Mouse (Mus musculus): Measurements from ENCODE around the gene Rab11fip4. TPM values are rescaled to one million over a fixed set of nuclear protein-coding genes. Genes with fewer than 3 reads are reported as not detected.

The Rab11fip4 gene
- polyA plus RNA-seq, 1 experiment: 4.7 TPM

DNA sequence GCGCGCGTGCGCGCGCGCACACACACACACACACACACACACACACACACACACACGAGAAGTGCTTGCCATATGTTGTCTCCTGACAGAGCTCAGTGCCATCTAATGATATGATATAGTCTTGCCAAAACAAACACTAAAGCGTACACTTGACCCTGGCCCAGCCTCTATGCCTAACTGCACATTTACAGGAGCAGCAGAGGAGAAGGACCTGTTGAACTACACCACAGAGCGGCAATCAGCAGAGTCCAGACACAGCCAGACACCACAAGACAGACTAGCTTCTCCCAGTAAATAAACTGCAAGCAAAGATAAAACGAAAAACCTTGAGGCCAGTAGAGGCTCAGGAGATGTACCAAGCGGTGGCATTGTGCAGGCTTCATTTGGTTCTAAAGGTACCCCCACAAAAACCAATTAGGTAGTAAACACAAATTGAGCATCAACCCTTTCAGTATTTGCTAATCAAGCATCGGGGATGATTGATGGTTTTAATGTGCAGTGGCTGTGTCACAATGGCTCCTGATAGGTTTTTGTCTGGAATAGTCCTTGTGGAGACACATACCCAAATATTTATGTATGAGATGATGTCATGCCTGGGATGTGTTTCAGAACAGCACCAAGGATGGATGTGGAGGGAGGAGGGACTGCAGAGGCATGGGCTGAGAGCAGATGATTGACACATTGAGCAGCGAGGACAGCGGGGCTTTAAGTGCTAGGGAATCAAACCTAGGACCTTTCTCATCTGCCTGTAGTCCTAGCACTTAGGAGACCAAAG, 145.4 kb downstream of the Rab11fip4 start:
- TF ChIP-seq POLR2A (IDR thresholded peaks at IDR 0.05; ENCODE audit: borderline replicate concordance, control insufficient read depth, low read depth, low read length) (no peak), CTCF (IDR thresholded peaks at IDR 0.05; ENCODE audit: control insufficient read depth, insufficient read depth, low read length) (no peak)
- WGBS: 64% methylated on average over 15 of the region's 15 CpGs
- Histone ChIP-seq H3K4me1 (ENCODE audit: control insufficient read depth, insufficient read depth, low read length) (no peaks in the 10 kb centered on the region), H3K27ac (ENCODE audit: control insufficient read depth, insufficient read depth, low read depth, low read length, poor library complexity) (no peak overlapping the region), H3K4me3 (replicated peaks; ENCODE audit: control insufficient read depth, low read depth, low read length) (no peak overlapping the region)

DNA sequence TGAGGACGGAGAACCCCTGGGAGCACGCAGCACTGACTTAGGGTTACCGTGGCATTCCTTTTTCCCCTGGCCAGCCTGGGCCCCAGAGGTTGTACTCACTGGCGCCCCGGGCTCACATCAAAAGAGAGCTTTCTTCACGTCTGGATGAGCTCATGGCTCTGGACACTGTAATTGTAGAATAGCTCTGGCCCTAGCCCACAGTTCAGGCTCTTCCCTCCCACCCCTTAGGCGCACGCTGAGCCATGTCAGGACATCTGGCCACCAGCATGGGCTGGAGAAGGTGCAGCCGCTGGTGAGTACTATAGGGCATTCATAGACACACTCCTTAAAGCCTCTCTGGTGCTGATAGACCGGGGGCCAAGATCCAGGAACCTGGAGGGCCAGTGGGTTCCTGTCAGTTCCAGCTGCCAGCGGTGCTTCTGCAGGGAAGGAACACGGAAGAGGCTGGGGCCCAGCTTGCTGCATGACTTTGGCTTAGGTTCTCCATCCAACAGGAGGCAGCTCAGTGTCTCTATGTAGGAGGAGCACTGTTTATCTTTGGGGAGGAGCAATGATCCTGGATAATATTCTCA, 146.2 kb downstream of the Rab11fip4 start:
- Histone ChIP-seq H3K4me3 (replicated peaks; ENCODE audit: control insufficient read depth, low read depth, low read length) (no peak overlapping the region), H3K27ac (ENCODE audit: control insufficient read depth, insufficient read depth, low read depth, low read length, poor library complexity) (no peak overlapping the region), H3K4me1 (ENCODE audit: control insufficient read depth, insufficient read depth, low read length) (no peaks in the 10 kb centered on the region)
- WGBS: 82% methylated on average over 12 of the region's 12 CpGs
- TF ChIP-seq CTCF (IDR thresholded peaks at IDR 0.05; ENCODE audit: control insufficient read depth, insufficient read depth, low read length) (no peak), POLR2A (IDR thresholded peaks at IDR 0.05; ENCODE audit: borderline replicate concordance, control insufficient read depth, low read depth, low read length) (no peak)

DNA sequence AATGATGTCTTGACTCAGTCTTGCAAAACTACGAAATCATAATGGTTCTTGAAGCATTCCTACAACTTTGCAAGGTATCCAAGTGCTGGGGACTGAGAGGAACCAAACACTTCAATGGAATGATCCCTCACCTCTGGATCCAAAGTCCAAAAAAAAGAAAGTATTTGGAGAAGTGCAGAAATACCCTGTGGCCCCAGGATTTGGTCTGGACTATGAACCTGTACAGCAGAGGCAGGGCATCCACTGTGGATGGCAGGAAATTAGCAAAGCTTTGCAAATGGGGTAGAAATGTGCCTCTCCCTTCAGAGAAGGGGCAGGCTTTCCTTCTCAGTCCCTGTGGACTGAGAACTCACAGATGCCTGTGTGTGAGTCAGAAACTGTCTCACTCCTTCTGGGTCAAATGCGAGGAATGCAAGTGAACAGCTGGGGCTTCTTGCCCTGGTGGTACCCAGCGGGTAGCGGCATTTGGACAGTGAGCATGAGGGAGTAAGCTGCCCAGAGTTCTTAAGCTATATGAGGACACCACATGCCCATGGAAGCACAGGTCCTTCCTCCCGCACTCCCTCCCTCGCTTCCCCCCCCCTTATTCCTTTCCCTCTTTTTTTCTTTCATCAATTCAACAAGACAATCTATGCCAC, 147.0 kb downstream of the Rab11fip4 start:
- WGBS: 86% methylated on average over 6 of the region's 6 CpGs
- no peak overlapping the region for H3K4me3 ChIP-seq (replicated peaks; ENCODE audit: control insufficient read depth, low read depth, low read length)
- no peaks in the 10 kb centered on the region for H3K4me1 ChIP-seq (ENCODE audit: control insufficient read depth, insufficient read depth, low read length)
- H3K27ac ChIP-seq (ENCODE audit: control insufficient read depth, insufficient read depth, low read depth, low read length, poor library complexity): no peak overlapping the region
- TF ChIP-seq CTCF (IDR thresholded peaks at IDR 0.05; ENCODE audit: control insufficient read depth, insufficient read depth, low read length) (no peak), POLR2A (IDR thresholded peaks at IDR 0.05; ENCODE audit: borderline replicate concordance, control insufficient read depth, low read depth, low read length) (no peak)

DNA sequence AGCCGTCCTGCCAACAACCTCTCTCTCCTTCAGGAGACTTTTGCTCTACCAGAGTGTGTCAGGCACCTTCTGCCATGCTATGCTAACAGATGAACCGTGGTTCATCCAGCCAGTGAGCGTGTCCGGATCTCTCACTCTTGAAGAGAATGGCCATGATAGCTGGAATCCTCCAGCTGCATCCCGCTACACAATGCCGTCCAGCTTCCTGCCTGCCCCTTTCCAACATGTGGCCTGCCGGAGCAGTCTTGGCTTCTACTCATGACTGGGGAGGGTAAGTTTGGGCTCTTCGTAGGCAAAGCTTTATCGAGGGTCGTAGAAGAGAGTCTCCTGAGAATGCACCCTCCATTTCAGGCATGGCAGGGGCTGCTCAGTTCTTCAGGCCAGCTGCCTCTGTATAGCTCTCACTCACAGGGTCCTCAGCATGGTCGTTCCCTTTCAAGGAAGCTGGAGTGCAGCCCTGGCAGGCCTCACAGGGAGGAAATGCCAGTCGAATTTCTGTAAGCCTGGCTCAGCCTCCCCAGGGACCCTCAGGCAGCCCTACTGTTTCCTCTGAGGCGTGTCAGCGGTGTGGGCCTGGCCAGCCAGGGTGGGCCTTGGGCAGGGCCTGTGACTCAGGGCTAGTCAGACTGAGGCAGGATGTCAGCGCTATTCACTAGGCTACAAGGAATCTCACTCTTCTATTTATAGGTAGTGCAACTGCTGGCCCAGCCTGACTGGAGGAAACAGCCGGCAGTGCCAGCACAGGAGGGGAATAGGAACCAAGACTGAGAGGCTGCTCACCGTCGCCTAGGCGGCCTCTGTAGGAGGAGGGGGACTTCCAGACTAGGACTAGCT, 147.9 kb downstream of the Rab11fip4 start:
- 46% methylated on average over 19 of the region's 19 CpGs for WGBS
- TF ChIP-seq CTCF (IDR thresholded peaks at IDR 0.05; ENCODE audit: control insufficient read depth, insufficient read depth, low read length): no peak
- TF ChIP-seq POLR2A (IDR thresholded peaks at IDR 0.05; ENCODE audit: borderline replicate concordance, control insufficient read depth, low read depth, low read length): no peak
- no peak overlapping the region for H3K4me3 ChIP-seq (replicated peaks; ENCODE audit: control insufficient read depth, low read depth, low read length)
- H3K27ac ChIP-seq (ENCODE audit: control insufficient read depth, insufficient read depth, low read depth, low read length, poor library complexity): no peak overlapping the region; the same call in 1 of the 2 replicates
- no peaks in the 10 kb centered on the region for H3K4me1 ChIP-seq (ENCODE audit: control insufficient read depth, insufficient read depth, low read length)

DNA sequence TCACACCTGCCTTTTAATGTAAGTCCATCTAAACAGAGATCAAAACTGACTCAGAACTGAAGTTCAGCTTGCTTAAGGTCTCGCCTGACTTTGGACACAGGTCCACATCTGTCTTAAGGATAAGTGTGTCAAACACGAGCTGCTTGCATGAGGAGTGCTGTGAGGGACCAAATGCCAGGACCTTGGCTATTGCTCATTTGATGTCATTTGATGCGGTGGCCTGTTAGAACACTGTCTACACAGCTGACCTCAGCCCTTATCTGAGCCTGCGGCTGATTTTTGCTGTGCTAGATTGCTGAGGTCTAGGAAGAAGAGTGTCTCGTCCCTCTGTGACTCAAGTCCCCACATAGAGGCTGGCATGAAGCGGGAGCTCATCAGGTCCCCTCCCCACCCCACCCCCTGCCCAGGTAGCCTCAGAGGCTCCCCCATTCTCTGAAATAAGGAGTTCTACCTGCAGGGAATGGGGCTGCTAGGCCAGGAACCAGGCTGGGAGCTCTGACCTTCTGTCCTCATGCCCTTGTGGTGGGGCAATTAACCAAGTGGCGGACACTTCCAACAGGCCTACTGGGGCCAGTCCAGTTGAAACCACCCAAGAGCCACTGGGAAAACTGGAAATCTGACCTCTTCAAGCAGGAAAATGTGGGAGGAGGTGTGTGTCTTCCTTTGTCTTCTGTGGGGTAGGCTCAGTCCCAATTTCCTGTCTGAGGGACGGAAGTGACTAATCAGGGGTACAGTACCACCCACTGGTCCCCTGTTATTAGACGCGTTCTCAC, 149.9 kb downstream of the Rab11fip4 start:
- TF ChIP-seq POLR2A (IDR thresholded peaks at IDR 0.05; ENCODE audit: borderline replicate concordance, control insufficient read depth, low read depth, low read length): no peak
- no peak for TF ChIP-seq CTCF (IDR thresholded peaks at IDR 0.05; ENCODE audit: control insufficient read depth, insufficient read depth, low read length)
- H3K4me3 ChIP-seq (replicated peaks; ENCODE audit: control insufficient read depth, low read depth, low read length): no peak overlapping the region
- H3K4me1 ChIP-seq (ENCODE audit: control insufficient read depth, insufficient read depth, low read length): no peaks in the 10 kb centered on the region
- no peak overlapping the region for H3K27ac ChIP-seq (ENCODE audit: control insufficient read depth, insufficient read depth, low read depth, low read length, poor library complexity)
- 76% methylated on average over 10 of the region's 10 CpGs for WGBS

DNA sequence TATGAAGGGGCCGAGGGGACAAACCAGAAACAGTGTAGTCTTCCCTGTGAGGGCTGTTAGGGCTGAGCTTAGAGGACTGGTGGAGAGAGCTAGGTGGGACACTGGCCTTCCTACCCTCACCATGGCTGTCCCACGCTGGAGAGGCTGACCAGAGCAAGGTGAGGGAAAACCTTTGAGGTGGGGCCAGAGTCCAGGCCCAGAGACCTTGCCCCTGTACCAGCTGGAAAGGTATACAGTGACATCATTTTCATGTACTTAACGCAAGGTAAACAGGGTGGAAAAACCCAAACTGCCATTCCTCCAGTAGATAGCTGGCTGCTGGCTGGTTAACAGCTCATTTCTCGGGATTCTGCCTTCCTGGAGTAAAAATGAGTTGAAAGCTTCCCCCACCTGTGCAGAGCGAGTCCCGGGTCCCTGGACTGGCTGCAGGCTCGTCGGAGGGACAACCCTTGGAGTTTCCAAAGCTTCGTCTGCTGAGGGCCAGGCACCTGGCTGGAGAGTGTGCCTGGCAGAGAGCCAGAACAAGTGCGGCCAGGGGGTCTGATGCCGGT, 155.6 kb downstream of the Rab11fip4 start:
- no peak for TF ChIP-seq CTCF (IDR thresholded peaks at IDR 0.05; ENCODE audit: control insufficient read depth, insufficient read depth, low read length)
- no peak for TF ChIP-seq POLR2A (IDR thresholded peaks at IDR 0.05; ENCODE audit: borderline replicate concordance, control insufficient read depth, low read depth, low read length)
- no peak overlapping the region for H3K27ac ChIP-seq (ENCODE audit: control insufficient read depth, insufficient read depth, low read depth, low read length, poor library complexity)
- WGBS: 86% methylated on average over 11 of the region's 11 CpGs
- no peak overlapping the region for H3K4me3 ChIP-seq (replicated peaks; ENCODE audit: control insufficient read depth, low read depth, low read length)
- H3K4me1 ChIP-seq (ENCODE audit: control insufficient read depth, insufficient read depth, low read length): no peaks in the 10 kb centered on the region

Other genes starting within 250 kb of the Rab11fip4 start
- 0.43 and 1.6 TPM in 2 replicates for gene Omg, start 87.1 kb upstream of the Rab11fip4 start, polyA plus RNA-seq (2011; ENCODE audit: insufficient read depth, insufficient read length, low replicate concordance, missing spikeins)
- gene Evi2b, start 67.5 kb upstream of the Rab11fip4 start, polyA plus RNA-seq (2011; ENCODE audit: insufficient read depth, insufficient read length, low replicate concordance, missing spikeins): 28.7 and 78.8 TPM in 2 replicates
- 3.6 and 12.0 TPM in 2 replicates for gene Evi2, start 60.6 kb upstream of the Rab11fip4 start, polyA plus RNA-seq (2011; ENCODE audit: insufficient read depth, insufficient read length, low replicate concordance, missing spikeins)
- 5.4 and 13.1 TPM in 2 replicates for gene Evi2a, start 60.6 kb upstream of the Rab11fip4 start, polyA plus RNA-seq (2011; ENCODE audit: insufficient read depth, insufficient read length, low replicate concordance, missing spikeins)